Mouse (Mus musculus) testis, adult 2 months (tissue): Measurements from ENCODE around the gene Ap3b1.

Source experiments
- CTCF ChIP-seq: fragments of 200-500 bp; IDR thresholded peaks from 2 replicates; pipeline ENCODE4 v1.5.1; 2012; ENCODE audit warnings: low read depth, mild to moderate bottlenecking, inconsistent platforms, low read length, moderate library complexity; ENCODE audit not compliant: control insufficient read depth, insufficient read depth, insufficient replicate concordance
- POLR2A ChIP-seq: fragments of 200-500 bp; IDR thresholded peaks from 2 replicates; pipeline ENCODE4 v1.6.1; 2012; ENCODE audit warnings: low read depth, mild to moderate bottlenecking, inconsistent platforms, low read length, moderate library complexity; ENCODE audit not compliant: control insufficient read depth

GRCm38 (mm10) chr13:94524669-94525238 lies 166.0 kb downstream of the Ap3b1 start:
- TF ChIP-seq CTCF: no peak
- TF ChIP-seq POLR2A: no peak
